Mouse (Mus musculus) thymus, postnatal 36 days (tissue): ENCODE data around the gene Gm13090.

ENCODE experiments used
- DNase-seq, 2 experiments: peaks; one replicate each; pipeline ENCODE4 v3.0.0; 2022; ENCODE audit warnings: mixed read lengths in 2 of 2

Gene Gm13090

GRCm38 (mm10) chr4:151097104-151097438 lies 7.7 kb downstream of the Gm13090 start:
- DNase-seq = no peak

- DNase-seq = no peak
These were observed 14.3 kb downstream of the Gm13090 start for GRCm38 (mm10) chr4:151103646-151104045.

DNA sequence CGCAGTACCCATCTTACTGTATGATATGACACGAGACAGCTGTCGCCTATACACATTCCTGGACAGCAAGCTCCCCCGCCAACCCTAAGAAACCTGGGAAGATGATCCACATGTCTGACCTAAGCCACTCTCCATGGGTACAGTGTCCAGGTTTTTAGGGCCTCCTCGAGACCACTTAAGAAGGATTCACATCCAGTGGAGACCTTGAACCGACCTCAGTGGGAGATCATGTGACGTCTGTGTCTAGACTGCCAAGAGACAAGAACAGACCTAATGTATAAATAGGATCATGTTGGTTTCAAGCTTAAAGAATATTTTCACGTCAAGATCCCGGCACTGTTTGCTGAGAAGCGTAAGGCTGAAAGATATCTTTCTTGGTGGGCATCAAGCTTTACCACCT lies 14.8 kb downstream of the Gm13090 start:
- no peak for DNase-seq

DNA sequence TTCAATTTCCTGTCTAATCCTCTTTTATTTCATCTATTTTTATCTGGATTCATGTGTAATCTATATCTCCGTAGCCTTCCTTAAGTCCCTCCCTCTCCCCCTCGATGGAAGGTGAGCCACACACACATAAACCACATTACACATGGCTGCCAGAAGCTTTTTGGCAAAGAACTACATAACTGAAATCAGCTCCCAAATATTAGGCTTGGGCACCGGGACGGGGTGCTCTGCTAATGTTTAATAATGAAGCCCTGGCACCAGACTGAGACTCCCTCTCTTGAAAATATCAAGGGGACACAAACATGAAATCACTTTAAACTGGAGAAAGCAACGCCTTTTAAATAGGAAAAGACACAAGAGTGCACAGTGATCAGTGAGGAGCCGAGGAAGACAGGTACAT lies 16.5 kb downstream of the Gm13090 start:
- DNase-seq = no peak

DNA sequence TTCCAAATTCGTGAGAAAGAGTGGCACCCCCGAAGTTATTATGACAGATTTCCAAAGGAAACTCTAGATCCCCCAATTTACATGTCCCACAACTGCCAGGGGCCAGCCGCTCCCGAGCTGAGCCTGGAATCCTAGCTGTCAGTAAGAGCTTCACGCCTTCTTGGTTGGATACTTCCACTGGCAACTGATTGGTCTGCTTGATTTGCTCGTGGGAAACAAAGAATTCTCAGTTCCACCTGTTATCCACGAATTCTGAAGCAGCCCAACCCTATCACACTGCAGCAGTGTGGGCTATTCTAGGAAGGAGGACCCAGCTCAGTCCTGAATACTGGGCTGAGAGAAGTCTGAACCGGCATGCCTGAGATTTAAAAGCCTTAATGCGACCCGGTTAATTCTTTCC lies 17.1 kb downstream of the Gm13090 start:
- no peak for DNase-seq

- no peak for DNase-seq
These were observed 18.0 kb downstream of the Gm13090 start for GRCm38 (mm10) chr4:151107131-151108001.

- DNase-seq = peak; percentile 46 to 55
These were observed 18.8 kb downstream of the Gm13090 start for GRCm38 (mm10) chr4:151108028-151108771.

GRCm38 (mm10) chr4:151108834-151109241 lies 19.5 kb downstream of the Gm13090 start:
- no peak for DNase-seq

GRCm38 (mm10) chr4:151111226-151111625 lies 21.9 kb downstream of the Gm13090 start:
- no peak for DNase-seq

DNA sequence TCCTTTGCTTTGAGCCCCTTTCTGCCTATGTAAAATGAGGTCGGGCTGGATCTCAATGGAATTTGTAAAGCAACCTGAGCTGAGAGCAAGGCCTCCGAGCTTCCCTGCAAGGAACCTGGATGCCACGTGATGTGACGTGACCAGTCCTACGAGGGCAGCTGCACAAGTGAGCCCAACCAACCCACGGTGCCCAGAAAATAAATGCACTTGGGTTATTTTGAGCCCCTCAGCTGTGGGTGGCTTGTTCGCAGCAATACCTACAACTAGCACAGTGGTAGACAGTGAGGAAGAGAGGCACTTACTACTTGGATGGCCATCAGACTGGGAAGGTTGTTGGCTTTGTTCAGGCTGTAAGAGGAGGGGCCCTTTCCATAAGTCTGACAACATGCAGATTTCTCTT lies 25.2 kb downstream of the Gm13090 start:
- DNase-seq = no peak

DNA sequence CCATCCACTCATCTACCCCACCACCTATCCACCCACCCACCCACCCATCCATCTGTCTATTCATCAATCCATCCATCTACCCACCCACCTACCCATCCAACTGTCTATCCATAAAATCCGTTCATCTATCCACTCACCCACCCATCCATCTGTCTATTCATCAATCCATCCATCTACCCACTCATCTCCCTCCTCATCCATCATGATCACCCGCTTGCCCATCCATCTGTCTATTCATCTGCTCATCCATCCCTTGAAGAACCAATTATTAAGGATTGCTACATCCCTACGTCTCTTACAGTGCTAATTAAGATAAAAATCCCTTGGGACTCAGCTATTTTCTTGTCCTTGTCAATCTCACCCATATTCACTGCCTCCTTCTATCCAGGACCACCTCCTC lies 29.5 kb downstream of the Gm13090 start:
- no peak for DNase-seq

- no peak for DNase-seq
These were observed 38.5 kb downstream of the Gm13090 start for GRCm38 (mm10) chr4:151127636-151128548.

DNA sequence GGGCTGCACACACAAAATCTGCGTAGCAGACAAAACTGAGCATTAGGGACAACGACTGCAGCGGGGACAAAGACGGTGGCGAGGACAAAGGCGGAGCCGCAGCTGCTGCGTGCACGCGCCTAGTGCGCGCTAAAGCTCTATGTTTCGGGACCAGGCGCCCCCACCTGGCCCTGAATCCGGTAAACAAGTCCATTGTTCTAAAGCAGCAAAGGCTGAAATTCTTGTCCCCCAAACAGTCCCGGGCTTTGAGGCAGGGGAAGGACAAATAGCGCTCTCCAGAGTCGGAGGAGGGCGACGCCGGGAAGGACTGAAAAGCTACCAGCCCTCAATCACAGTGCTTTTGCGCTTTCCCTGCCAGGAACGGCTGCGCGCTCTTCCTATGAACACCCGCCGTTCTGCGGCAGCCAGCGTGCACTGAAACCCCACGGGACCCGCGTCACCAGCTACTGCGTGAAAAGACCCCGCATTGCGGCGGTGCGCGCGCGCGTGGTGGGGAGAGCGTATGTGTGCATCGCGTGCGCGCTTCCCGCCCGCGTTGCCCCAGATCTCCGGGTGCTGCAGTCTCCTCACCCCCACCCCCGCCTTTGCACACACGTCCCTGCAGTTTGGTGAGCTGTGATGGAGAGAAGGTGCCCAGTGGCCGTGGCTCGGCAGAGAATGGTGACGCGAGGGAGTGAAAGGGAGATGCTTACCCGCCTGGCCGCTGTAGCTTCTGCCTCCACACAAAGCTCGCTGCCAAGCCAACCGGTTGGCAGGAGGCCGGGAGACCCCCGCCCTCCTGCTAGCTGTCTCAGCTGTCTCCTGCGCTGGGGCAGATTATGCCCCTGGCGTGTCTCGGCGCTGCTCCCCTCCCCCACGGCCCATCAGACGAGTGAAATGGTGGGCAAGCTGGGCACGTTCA lies 39.5 kb downstream of the Gm13090 start:
- DNase-seq = no peak

- no peak for DNase-seq
These were observed 40.6 kb downstream of the Gm13090 start for GRCm38 (mm10) chr4:151129725-151130557.

DNA sequence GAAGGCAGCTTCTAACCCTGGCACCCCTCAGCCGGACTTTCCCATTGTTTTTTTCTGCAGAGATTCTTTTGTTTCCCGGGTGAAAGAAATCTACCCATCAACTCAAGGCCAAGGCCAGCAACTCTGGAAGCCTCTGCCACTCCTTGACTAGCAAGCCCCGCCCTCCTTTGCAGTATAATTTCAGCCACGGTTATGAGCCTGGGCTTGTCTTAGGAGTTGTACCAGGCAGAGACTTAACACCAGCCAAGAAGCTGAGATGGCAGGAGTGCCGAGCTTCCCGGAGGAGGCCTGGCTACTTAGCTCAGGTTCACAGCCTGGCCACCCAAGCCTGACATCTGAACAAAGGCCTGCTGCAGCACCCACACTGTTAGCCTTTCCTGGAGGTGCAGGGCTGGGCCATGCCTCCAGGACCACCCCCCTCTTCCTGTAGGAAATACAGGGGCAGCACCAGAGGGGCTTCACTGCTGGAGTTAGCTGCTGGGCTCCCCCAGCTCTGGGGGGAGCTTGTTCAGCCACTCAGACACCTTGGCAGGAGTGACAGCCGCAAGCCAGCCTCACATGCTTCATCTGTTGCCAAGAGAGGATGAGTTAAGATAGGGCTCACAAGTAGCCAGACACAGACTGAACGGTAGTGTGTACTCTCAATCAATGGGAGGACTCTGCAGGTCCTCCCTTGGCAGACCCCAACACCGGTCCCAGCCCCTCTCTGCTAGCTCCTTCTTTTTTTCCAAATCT lies 41.6 kb downstream of the Gm13090 start:
- DNase-seq = no peak

- no peak for DNase-seq
These were observed 43.1 kb downstream of the Gm13090 start for GRCm38 (mm10) chr4:151132493-151132892.

GRCm38 (mm10) chr4:151133760-151134159 lies 44.4 kb downstream of the Gm13090 start:
- no peak for DNase-seq

- no peak for DNase-seq
These were observed 46.1 kb downstream of the Gm13090 start for GRCm38 (mm10) chr4:151135491-151135890.

GRCm38 (mm10) chr4:151137701-151138100 lies 48.3 kb downstream of the Gm13090 start:
- no peak for DNase-seq

GRCm38 (mm10) chr4:151138135-151138534 lies 48.8 kb downstream of the Gm13090 start:
- no peak for DNase-seq
